Mouse (Mus musculus) lung, postnatal 10 days (tissue): ENCODE data around the gene Adm2.

Experiments used
- DNase-seq: peaks from one replicate; pipeline ENCODE4 v3.0.0; 2021

Adm2 gene

GRCm38 (mm10) chr15:89314107-89314506 is 8.4 kb upstream of the Adm2 start:
- no peak for DNase-seq

- DNase-seq: peak; percentile 60
These were observed 7.9 kb upstream of the Adm2 start for GRCm38 (mm10) chr15:89314511-89315189.

- DNase-seq: peak; percentile 100
These were observed 7.3 kb upstream of the Adm2 start, which contains the start of gene Sbf1 for GRCm38 (mm10) chr15:89315190-89315731. Gene Sbf1, minus strand, starts transcription at chr15:89315311.

GRCm38 (mm10) chr15:89316146-89316545 is 6.4 kb upstream of the Adm2 start:
- DNase-seq: peak; percentile 28

- DNase-seq: no peak
These were observed 1.3 kb upstream of the Adm2 start for GRCm38 (mm10) chr15:89321264-89321663.

- no peak for DNase-seq
These were observed 1.1 kb downstream of the Adm2 start for GRCm38 (mm10) chr15:89323656-89324055.

- no peak for DNase-seq
These were observed 3.9 kb downstream of the Adm2 start for GRCm38 (mm10) chr15:89326441-89326840.

- DNase-seq: no peak
These were observed 11.8 kb downstream of the Adm2 start, which contains the start of gene Miox for GRCm38 (mm10) chr15:89334271-89334670. Gene Miox, plus strand, starts transcription at chr15:89334398.

- DNase-seq: no peak
These were observed 12.4 kb downstream of the Adm2 start for GRCm38 (mm10) chr15:89334774-89335537.

- DNase-seq: no peak
These were observed 13.9 kb downstream of the Adm2 start for GRCm38 (mm10) chr15:89336422-89336821.

- DNase-seq: no peak
These were observed 17.2 kb downstream of the Adm2 start for GRCm38 (mm10) chr15:89339696-89340095.

- DNase-seq: no peak
These were observed 17.6 kb downstream of the Adm2 start for GRCm38 (mm10) chr15:89340136-89340535.

- DNase-seq: no peak
These were observed 19.2 kb downstream of the Adm2 start for GRCm38 (mm10) chr15:89341678-89342077.

GRCm38 (mm10) chr15:89343325-89343724 is 20.8 kb downstream of the Adm2 start:
- DNase-seq: no peak

GRCm38 (mm10) chr15:89350447-89350846 is 27.9 kb downstream of the Adm2 start:
- peak; percentile 41 for DNase-seq

- no peak for DNase-seq
These were observed 28.8 kb downstream of the Adm2 start for GRCm38 (mm10) chr15:89351302-89351701.

GRCm38 (mm10) chr15:89352054-89352453 is 29.5 kb downstream of the Adm2 start:
- DNase-seq: no peak

GRCm38 (mm10) chr15:89352795-89353194 is 30.3 kb downstream of the Adm2 start:
- DNase-seq: no peak

GRCm38 (mm10) chr15:89353837-89354236 is 31.3 kb downstream of the Adm2 start:
- no peak for DNase-seq

- no peak for DNase-seq
These were observed 31.9 kb downstream of the Adm2 start for GRCm38 (mm10) chr15:89354455-89354854.

- peak; percentile 97 for DNase-seq
These were observed 33.0 kb downstream of the Adm2 start, which contains the start of the genes Lmf2 and Ncaph2 for GRCm38 (mm10) chr15:89355241-89356187. Gene Lmf2, minus strand, starts transcription at chr15:89355659. Gene Ncaph2, plus strand, starts transcription at chr15:89355719.

- peak; percentile 89 for DNase-seq
These were observed 33.9 kb downstream of the Adm2 start for GRCm38 (mm10) chr15:89356372-89356771.

GRCm38 (mm10) chr15:89358784-89359183 is 36.3 kb downstream of the Adm2 start:
- DNase-seq: no peak
